Mouse (Mus musculus): ENCODE measurements around the gene Nedd9.

GRCm38 (mm10) chr13:41364273-41364672, 122.9 kb downstream of the Nedd9 start:
- no peak for TF ChIP-seq POLR2A (IDR thresholded peaks at IDR 0.05; ENCODE audit: borderline replicate concordance, extremely low read depth, low read depth, low read length)
- no peak for TF ChIP-seq CTCF (IDR thresholded peaks at IDR 0.05; ENCODE audit: insufficient read depth, low read length)

Data from lung, adult 2 months (tissue).